Mouse (Mus musculus) thymus, postnatal 4 days (tissue): ENCODE measurements around the gene Exoc1.

Source experiments
- DNase-seq: peaks from one replicate; pipeline ENCODE4 v3.0.0; 2021

Gene Exoc1

DNA sequence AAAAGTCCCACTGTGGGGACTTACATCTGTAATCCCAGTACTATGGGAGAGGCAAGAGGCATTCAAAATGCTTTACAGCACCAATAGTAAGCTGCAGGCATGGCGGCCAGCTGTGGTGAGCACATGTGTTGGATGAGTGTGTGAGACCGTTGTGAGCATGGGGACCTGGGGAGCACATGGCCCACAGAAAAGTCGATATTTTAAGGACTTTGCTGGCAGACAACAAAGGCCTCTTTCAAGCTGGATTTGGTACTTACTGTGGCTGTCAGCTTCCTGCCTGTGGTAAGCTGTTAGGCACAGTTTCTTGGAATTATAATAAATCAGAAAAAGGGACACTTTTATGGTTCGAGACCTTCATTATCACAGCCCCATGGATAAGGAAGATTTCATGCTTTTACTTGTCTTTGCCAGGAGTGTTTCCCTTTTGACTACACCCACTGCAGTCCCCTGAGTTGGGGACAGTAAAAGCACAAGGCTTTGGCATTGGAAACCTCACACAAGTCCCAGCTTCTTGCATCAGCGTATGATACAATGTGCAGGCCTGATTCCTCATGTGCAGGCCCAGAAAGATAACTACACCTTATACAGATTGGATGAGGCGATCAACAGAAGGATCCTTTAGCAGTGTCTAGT lies 83.9 kb downstream of the Exoc1 start:
- DNase-seq = no peak

DNA sequence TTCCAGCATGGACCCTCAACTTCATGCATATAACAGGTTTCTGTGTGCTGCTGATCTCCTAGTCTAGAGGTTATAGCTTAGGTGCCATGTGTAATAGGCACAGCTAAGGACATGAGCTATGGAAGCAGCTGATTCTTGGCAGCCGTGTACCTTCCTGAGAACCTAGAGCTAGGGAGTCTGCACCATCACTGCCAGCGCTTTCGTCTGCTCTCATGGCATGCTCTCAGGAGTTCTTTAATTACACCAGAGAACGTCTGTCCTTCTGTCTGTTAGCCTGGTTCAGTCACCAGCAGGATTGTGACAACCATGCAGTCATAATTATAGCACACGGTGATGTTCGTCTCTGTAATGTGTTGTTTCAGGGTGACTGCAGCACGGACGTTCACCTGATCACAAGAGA lies 86.2 kb downstream of the Exoc1 start:
- no peak for DNase-seq

DNA sequence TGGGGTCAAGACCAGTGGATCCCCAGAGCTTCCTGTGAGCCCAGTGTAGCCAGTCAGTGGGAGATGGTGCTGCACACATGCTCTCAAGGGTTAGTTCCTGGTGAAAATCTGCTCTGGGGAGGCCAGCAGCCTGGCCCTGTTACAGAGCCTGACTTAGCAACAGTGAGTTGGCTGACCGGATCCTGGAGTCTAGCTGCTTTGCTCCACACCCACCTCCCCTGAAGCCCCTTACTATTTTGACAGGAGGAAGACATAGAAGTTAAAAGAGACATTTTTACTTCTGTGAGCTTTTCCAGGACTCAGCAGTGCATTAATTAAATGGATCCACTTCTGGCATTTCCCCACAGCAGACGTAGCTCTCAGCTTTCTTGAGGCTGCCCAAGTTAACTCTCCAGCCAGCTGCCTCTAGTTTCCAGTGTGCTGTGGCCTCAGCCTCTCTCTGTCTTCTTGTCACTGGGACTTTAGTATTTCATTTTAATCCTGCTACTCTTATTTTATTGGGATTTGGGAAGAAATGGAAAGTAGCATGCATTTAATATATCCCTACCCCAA lies 87.2 kb downstream of the Exoc1 start:
- DNase-seq = no peak

DNA sequence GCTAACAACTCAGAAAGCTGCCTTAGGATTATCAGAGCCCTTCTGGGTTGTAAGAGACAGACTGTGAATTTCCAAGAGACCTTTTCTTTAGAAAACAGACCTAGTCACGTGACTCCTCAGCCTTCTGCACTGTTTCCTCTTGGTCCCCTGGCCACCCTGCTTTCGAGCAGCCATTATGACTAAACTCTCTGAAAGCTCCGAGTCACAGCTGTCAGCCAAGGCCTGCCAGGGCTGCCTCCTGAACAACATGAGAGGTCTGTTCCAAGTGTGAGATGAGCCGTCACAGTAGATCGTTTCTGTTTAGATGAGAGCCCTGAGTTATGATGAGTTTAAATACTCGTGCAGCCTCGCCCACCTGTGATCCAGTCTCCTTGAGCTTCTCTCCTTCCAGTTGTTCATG lies 89.6 kb downstream of the Exoc1 start:
- DNase-seq = no peak
